Mouse (Mus musculus) hindbrain, embryonic 10.5 days (tissue): ENCODE data around the gene Higd2a. TPM values are rescaled to one million over a fixed set of nuclear protein-coding genes. Genes with fewer than 3 reads are reported as not detected.
"Not testable (repeated sequence)": the region's sequence is repeated elsewhere in the genome, so short reads cannot be mapped to it uniquely, and the experiment has no call there.

Source experiments
- DNase-seq: peaks from one replicate; pipeline ENCODE4 v3.0.0-alpha.2; 2017; ENCODE audit warnings: low spot score
- H3K27ac ChIP-seq: fragments of 300-500 bp; sonication (generic); 2 replicates; pipeline ENCODE4 v1.5.1; 2016; ENCODE audit warnings: mild to moderate bottlenecking, moderate library complexity
- H3K27me3 ChIP-seq: fragments of 300-500 bp; sonication (generic); 2 replicates; pipeline ENCODE4 v1.6.1; 2016; ENCODE audit warnings: mild to moderate bottlenecking; ENCODE audit not compliant: poor library complexity, insufficient read depth, severe bottlenecking
- H3K36me3 ChIP-seq: fragments of 300-500 bp; sonication (generic); 2 replicates; pipeline ENCODE4 v1.6.1; 2016; ENCODE audit warnings: mild to moderate bottlenecking, moderate library complexity
- H3K4me1 ChIP-seq: fragments of 300-500 bp; sonication (generic); replicated peaks from 2 replicates; pipeline ENCODE4 v1.6.1; 2016; ENCODE audit warnings: mild to moderate bottlenecking
- H3K4me3 ChIP-seq: fragments of 300-500 bp; sonication (generic); 2 replicates; pipeline ENCODE4 v1.5.1; 2016; ENCODE audit warnings: mild to moderate bottlenecking, moderate library complexity
- H3K9me3 ChIP-seq: fragments of 300-500 bp; sonication (generic); 2 replicates; pipeline ENCODE4 v1.6.1; 2016; ENCODE audit warnings: mild to moderate bottlenecking, moderate library complexity
- WGBS: fragments of 180-500 bp; shearing (Covaris S2); methylation state at CpG from one replicate; pipeline ENCODE4 v1.1.7; 2016; 5-methylcytosine and 5-hydroxymethylcytosine counted together
- polyA plus RNA-seq: library from polyadenylated mRNA; unstranded; fragments of >200 nt; fragmentation: Nextera tagmentation; extraction: Ambion mirVana; gene quantifications from 2 replicates; pipeline ENCODE4 v1.2.1, GENCODE M21; 2016

Gene Higd2a
- polyA plus RNA-seq, 1 experiment from 2014 or later = 174 TPM

- no peak for DNase-seq
- peak overlapping the region; percentile 76 for H3K4me3 ChIP-seq
These were observed 20.6 kb downstream of the Higd2a start for GRCm38 (mm10) chr13:54610613-54610971.

GRCm38 (mm10) chr13:54610972-54611754, 21.2 kb downstream of the Higd2a start, which contains the start of gene Cltb:
Gene Cltb (minus strand): TSS chr13:54611344.
- Histone ChIP-seq H3K9me3 (no peaks in the 10 kb centered on the region), H3K4me3 (peak within 1 kb of the TSS; percentile 76), H3K4me1 (peaks cover 29% of the 10 kb centered on the region), H3K27me3 (peaks cover 38% of the 10 kb centered on the region), H3K27ac (peak within 1 kb of the TSS; percentile 87), H3K36me3 (no peaks in the 10 kb centered on the region)
- WGBS = under 1% methylated on average over 66 of the region's 66 CpGs
- peak; percentile 85 for DNase-seq

More at GRCm38 (mm10) chr13:54610613-54610971, 20.6 kb downstream of the Higd2a start:
- peaks cover 29% of the 10 kb centered on the region for H3K4me1 ChIP-seq
- H3K36me3 ChIP-seq = no peaks in the 10 kb centered on the region
- WGBS = 7% methylated on average over 13 of the region's 13 CpGs
- no peaks in the 10 kb centered on the region for H3K9me3 ChIP-seq
- peak overlapping the region; percentile 87 for H3K27ac ChIP-seq
- H3K27me3 ChIP-seq = peaks cover 41% of the 10 kb centered on the region

- not testable (repeated sequence) for H3K36me3 ChIP-seq, H3K9me3 ChIP-seq, DNase-seq, H3K4me3 ChIP-seq, H3K27ac ChIP-seq
- 89% methylated on average over 8 of the region's 8 CpGs for WGBS
- peaks cover 29% of the 10 kb centered on the region for H3K4me1 ChIP-seq
- peaks cover 31% of the 10 kb centered on the region for H3K27me3 ChIP-seq
These were observed 23.1 kb downstream of the Higd2a start for GRCm38 (mm10) chr13:54613141-54613540.

GRCm38 (mm10) chr13:54616307-54616706, 26.3 kb downstream of the Higd2a start:
- H3K27ac ChIP-seq = no peak overlapping the region
- H3K4me1 ChIP-seq = peaks cover 5% of the 10 kb centered on the region
- no peaks in the 10 kb centered on the region for H3K9me3 ChIP-seq
- H3K36me3 ChIP-seq = no peaks in the 10 kb centered on the region
- WGBS = 86% methylated on average over 8 of the region's 8 CpGs
- H3K4me3 ChIP-seq = no peak overlapping the region
- no peak for DNase-seq
- H3K27me3 ChIP-seq = peaks cover 1% of the 10 kb centered on the region; the same call in 1 of the 2 replicates

- Histone ChIP-seq H3K27me3 (no peaks in the 10 kb centered on the region), H3K27ac (no peak overlapping the region), H3K36me3 (no peaks in the 10 kb centered on the region), H3K4me3 (no peak overlapping the region), H3K9me3 (no peaks in the 10 kb centered on the region), H3K4me1 (no peaks in the 10 kb centered on the region)
- WGBS = 71% methylated on average over 6 of the region's 6 CpGs
- DNase-seq = no peak
These were observed 27.0 kb downstream of the Higd2a start for GRCm38 (mm10) chr13:54616998-54617397.

- 12% methylated on average over 44 of the region's 44 CpGs for WGBS
- H3K36me3 ChIP-seq = peaks cover 18% of the 10 kb centered on the region
- peak within 1 kb of the TSS; percentile 84 for H3K4me3 ChIP-seq
- DNase-seq = peak; percentile 99
- peaks cover 23% of the 10 kb centered on the region for H3K4me1 ChIP-seq
- H3K27ac ChIP-seq = peak within 1 kb of the TSS; percentile 98
- H3K27me3 ChIP-seq = no peaks in the 10 kb centered on the region
- H3K9me3 ChIP-seq = no peaks in the 10 kb centered on the region
These were observed 31.3 kb downstream of the Higd2a start, which contains the start of gene Faf2 for GRCm38 (mm10) chr13:54621155-54621932. Gene Faf2 (plus strand): TSS chr13:54621784.

- Histone ChIP-seq H3K4me3 (peak overlapping the region; percentile 84), H3K27me3 (no peaks in the 10 kb centered on the region), H3K9me3 (no peaks in the 10 kb centered on the region), H3K4me1 (peaks cover 23% of the 10 kb centered on the region), H3K36me3 (peaks cover 24% of the 10 kb centered on the region), H3K27ac (peak overlapping the region; percentile 98)
- DNase-seq = no peak
- 3% methylated on average over 27 of the region's 27 CpGs for WGBS
These were observed 32.0 kb downstream of the Higd2a start for GRCm38 (mm10) chr13:54621960-54622521.

GRCm38 (mm10) chr13:54629128-54629527, 39.1 kb downstream of the Higd2a start:
- WGBS = 91% methylated on average over 4 of the region's 4 CpGs
- DNase-seq = no peak
- no peak overlapping the region for H3K27ac ChIP-seq
- H3K9me3 ChIP-seq = no peaks in the 10 kb centered on the region
- peaks cover 3% of the 10 kb centered on the region; the same call in 1 of the 2 replicates for H3K4me1 ChIP-seq
- H3K36me3 ChIP-seq = peaks cover 61% of the 10 kb centered on the region
- H3K4me3 ChIP-seq = no peak overlapping the region
- no peaks in the 10 kb centered on the region for H3K27me3 ChIP-seq

- H3K36me3 ChIP-seq = peaks cover 67% of the 10 kb centered on the region
- 83% methylated on average over 3 of the region's 3 CpGs for WGBS
- no peak for DNase-seq
These were observed 42.8 kb downstream of the Higd2a start for GRCm38 (mm10) chr13:54632731-54633277.

GRCm38 (mm10) chr13:54635011-54635410, 45.0 kb downstream of the Higd2a start:
- Histone ChIP-seq H3K4me1 (no peaks in the 10 kb centered on the region), H3K9me3 (no peaks in the 10 kb centered on the region), H3K4me3 (no peak overlapping the region), H3K27ac (no peak overlapping the region), H3K36me3 (peaks cover 80% of the 10 kb centered on the region), H3K27me3 (no peaks in the 10 kb centered on the region)
- no peak for DNase-seq
- WGBS = 99% methylated on average over 3 of the region's 3 CpGs

More at GRCm38 (mm10) chr13:54632731-54633277, 42.8 kb downstream of the Higd2a start:
- Histone ChIP-seq H3K4me1 (no peaks in the 10 kb centered on the region), H3K27me3 (no peaks in the 10 kb centered on the region), H3K9me3 (no peaks in the 10 kb centered on the region), H3K27ac (no peak overlapping the region), H3K4me3 (no peak overlapping the region)
